Mouse (Mus musculus) retina, adult 2 months (tissue): ENCODE measurements around the gene Psmd2.
"Not testable (repeated sequence)": the region's sequence is repeated elsewhere in the genome, so short reads cannot be mapped to it uniquely, and the experiment has no call there.

Experiments used
- DNase-seq: peaks from one replicate; pipeline ENCODE4 v3.0.0-alpha.2; 2012; ENCODE audit warnings: low read depth, low spot score

Gene Psmd2

DNA sequence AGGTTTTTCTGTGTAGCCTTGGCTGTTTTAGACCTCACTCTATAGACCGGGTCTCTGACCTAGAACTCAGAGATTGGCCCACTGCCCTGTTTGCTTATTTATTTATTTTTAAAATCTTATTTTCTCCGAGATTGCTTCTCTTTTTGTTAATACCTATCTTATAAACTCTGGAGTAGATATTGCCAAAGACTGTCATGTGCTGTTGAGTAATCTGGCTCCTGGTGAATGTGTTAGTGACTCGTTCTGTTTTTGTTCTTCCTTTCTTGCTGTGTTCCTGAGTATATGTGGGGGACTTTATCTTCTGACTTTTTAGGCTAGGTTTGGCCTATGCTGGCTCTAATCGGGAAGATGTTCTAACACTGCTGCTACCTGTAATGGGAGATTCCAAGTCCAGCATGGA is 6.2 kb downstream of the Psmd2 start:
- DNase-seq, result no peak

DNA sequence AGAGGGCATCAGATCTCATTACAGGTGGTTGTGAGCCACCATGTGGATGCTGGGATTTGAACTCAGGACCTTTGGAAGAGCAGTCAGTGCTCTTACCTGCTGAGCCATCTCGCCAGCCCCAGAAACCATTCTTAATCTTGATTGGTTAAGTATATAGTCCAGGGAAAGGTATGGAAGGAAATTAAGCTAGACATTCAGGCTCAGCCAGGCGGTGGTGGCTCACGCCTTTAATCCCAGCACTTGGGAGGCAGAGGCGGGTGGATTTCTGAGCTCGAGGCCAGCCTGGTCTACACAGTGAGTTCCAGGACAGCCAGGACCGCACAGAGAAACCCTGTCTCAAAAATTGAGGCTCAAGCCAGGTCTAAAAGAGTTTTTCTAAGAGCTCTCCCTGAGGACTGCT is 16.6 kb downstream of the Psmd2 start, which contains the start of gene Eif4g1:
Gene Eif4g1 (plus strand): TSS at position 301 of the 400 bp plus-strand sequence.
- DNase-seq, result not testable (repeated sequence)

DNA sequence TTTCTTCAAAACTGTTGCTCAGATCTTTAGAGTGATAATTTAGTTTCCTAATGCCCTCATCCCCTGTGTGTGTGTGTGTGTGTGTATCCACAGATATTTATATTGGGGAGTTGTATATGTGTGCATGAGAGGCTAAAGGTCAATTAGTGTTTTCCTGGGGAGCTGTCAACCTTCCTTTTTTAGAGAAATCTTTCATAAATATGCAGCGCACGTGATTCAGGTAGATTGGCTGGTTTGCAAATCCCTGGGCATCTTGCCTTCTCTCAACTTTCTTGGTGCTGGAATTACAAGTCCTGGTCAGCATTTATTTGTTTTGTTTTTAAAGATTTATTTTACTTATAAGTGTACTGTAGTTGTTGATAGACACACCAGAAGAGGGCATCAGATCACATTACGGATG is 18.8 kb downstream of the Psmd2 start:
- DNase-seq, result no peak

DNA sequence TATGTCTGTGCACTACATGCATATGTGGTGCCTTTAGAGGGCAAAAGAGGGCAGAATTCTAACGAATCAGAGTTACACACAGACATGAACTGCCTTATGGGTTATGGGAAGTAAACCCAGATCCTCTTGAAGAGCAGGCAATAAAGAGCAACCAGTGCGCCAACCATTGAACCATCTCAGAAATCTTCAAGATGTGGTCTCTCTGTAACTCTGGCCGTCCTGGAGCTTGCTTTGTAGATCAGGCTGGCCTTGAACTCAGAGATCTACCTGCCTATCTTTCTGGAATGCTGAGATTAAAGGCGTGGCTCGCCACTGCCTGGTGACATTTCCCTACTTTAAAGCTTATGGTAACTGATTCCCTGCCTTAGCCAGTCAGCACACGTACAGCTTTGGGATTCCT is 20.4 kb downstream of the Psmd2 start:
- no peak for DNase-seq

DNA sequence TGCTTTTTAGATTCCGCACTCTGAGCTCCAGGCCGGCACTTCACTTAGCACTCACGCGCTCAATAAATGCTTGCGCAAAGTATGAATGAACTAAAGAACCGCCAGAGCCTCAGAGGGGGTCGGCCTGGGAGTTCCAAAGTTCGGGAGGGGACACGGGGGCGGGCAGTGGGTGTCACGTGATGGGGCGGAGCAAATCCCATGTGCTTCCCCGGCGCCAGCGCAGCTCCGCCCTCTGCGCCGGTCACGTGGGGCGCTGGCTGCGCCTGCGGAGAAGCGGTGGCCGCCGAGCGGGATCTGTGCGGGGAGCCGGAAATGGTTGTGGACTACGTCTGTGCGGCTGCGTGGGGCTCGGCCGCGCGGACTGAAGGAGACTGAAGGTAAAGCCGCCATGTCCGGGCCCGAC is 21.0 kb downstream of the Psmd2 start:
- peak; percentile 79 for DNase-seq

DNA sequence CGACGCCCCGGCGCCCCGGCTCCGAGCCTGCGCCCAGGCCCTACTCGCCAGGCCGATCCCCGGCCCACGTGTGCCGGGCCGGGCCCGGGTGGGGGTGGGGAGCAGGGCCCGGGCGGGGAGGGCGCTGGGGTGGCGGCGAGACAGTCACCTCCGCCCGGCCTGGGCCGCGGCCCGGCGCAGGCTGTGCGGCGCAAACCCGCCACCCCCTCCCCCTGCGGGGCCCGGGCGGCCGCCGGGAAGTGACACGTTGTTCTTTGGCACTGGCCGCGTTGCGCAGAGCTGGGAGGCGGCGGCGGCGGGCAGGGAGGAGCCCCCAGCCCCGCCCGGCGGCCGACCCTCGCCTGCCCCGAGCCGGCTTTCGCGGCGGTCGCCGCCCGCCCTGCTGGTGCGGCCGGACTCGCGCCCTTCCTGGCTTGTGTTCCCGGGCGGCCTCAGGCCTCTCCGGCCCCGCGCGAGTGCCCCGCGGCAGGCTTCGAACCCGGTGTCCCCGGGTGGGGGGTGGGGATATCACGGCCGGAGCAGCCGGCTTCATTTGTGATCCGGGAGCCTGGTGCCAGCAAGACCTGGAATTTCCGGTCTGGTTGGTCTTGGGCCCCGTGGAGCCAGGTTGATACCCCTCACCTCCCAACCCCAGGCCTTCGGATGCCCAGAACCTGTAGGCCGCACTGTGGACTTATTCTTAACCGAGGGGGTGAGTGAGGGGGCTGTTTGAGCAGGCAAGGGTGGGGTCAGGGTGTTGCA is 21.7 kb downstream of the Psmd2 start:
- no peak for DNase-seq

DNA sequence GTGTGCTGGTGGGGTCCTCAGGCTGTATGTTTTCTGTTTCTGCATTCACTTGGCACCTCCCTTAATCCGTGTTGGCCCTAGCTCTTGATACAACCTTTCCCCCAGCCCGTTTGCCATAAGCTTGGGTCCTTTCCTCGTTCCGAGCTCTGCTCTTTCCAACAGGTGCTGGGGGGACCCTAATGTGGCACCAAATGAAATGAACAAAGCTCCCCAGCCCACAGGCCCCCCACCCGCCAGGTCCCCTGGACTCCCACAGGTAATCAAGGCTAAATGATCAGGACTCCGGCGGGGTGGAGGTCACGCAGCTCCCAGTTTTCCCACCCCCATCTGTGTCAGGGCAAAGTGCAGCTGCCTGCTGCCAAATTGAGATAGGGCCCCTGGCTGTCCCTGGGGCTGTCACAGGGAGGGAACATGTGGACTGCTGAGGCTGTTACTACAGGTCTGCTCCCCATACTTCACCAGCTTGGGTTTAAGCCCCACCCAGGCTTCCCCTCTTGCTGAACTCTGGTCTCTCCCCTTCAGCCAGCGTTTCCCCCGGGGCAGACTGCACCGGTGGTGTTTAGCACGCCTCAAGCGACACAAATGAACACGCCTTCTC is 22.4 kb downstream of the Psmd2 start:
- DNase-seq, result no peak

DNA sequence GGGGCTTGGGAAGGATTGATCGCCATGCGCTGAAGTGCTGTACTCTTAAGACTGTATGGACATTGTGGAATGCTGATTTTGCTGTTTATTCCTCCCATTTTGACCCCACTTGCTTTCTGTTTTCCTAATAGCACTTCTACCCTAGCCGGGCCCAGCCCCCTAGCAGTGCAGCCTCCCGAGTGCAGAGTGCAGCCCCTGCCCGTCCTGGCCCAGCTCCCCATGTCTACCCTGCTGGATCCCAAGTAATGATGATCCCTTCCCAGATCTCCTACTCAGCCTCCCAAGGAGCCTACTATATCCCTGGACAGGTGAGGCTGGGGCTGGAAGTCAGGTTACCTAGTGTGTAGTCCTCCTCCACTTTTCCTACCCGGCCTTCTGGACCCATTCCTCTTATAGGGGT is 23.8 kb downstream of the Psmd2 start:
- DNase-seq, result no peak

DNA sequence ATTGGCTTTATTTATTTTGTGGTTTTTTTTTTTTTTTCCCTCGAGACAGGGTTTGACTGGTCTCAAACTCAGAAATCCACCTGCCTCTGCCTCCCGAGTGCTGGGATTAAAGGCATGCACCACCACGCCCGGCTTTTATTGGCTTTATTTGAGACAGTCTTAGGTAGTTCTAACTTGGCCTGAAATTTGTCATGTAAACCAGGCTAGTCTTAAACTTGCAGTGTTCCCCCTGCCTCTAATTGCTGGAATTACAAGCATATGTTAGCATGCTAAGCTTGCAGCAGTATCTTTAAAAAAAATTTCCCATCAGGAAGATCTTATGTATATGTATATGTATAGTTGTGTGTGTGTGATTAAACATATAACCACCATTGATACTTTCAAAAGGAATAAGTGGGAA is 25.2 kb downstream of the Psmd2 start:
- DNase-seq, result no peak

DNA sequence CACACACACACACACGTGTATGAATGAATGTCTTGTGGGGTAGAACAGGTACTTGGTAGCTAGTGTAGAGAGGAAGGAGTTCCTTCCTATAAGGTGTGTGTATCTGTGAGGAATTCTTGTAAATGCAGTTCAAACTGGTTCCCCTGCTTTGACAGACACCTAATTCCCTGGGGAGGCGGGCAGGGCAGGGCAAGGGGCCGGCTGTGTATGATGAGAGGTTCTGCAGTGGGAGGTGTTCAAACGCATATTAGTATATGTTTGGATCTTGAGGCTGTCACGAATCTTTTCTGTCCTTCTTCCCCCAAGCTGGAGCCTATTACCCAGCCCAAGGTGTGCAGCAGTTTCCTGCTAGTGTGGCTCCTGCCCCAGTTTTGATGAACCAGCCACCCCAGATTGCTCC is 25.9 kb downstream of the Psmd2 start:
- DNase-seq, result no peak

DNA sequence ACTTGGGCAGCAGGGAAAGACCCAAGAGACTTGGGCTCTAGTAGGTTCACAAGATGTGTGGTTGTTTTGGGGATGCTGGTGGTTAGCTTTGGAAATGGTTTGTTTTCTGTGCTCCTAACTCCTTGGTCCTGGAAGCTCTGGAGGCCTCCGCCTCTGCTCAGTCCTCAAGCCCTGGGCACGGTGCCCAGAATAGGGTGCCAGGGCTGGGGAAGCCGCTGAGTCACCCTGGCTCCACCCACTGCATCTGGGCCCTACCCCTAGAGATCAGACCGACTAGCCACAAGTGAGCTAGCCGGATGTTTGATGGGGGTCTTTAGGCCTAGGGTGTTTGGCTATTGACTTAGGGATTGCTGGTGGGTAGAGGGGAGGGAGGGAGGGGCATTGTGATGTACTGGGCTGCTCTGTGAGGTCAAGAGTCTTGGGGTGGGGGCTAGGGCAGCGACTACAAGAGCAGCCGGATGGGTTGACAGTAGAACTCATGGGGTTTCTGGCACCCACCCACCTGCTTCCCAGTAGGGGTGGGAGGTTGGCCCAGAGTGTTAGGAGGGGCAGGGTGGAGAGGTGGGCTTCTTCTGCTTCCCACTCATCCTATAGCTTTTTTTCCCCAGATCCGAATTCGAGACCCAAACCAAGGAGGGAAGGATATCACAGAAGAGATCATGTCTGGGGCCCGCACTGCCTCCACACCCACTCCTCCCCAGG is 26.7 kb downstream of the Psmd2 start:
- DNase-seq, result no peak

DNA sequence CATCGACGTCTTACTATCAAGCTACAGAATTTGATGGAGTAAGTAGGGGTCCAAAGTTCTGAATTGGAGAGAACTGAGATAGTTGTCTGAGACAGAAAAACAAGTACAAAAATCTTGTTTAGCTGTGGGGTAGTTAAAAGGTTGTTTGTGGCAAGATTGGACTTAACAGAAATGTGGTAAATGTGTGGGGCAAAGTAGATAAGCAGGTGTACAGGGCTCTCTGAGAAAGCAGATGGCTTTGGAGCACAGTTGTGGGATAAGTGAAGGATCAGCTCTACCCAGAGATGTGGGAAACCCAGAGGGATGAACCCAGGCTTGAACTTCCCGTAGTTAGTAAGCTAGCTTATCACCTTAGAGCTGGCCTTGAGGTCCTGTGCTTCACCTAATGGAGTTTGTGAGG is 39.3 kb downstream of the Psmd2 start:
- DNase-seq, result no peak

DNA sequence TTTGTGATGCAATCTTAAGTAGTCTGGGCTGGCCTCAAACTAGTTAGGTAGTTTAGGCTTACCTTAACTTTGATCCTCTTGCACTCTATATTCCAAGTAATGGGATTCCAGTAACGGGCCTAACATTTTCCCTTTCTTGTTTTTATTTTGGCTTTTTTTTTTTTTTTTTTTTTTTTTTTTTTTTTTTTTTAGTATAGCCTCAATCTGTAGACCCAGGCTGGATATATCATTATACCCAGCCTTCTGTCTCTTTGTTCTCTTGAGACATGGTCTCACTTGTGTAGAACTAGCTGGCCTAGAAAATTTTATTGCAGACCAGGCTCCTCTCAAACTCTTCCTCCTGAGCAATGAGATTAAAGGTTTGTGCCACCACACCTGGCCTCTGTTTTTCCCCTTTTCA is 40.2 kb downstream of the Psmd2 start:
- DNase-seq, result no peak

DNA sequence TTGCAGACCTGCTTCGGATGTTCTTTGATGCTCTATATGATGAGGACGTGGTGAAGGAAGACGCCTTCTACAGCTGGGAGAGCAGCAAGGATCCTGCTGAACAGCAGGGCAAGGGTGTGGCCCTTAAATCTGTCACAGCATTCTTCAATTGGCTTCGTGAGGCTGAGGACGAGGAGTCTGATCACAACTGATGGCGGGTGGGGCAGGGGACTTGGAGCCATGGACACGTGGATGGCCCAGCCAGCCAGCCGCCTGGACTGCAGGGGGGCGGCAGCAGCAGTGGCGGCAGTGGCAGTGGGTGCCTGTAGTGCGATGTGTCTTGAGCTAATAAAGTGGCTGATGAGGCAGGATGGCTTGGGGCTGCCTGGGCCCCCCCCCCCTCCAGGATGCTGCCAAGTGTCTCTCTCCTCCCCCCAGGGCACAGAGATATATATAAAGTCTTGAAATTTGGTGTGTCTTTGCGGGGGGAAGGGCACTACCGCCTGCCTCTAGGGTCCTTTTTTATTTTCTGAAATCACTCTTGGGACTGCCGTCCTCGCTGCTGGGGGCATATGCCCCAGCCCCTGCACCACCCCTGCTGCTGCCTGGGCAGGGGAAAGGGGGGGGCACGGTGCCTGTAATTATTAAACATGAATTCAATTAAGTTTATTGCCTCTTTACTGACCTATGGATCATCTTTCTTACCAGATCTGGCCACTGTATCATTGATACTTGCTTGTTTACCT is 41.0 kb downstream of the Psmd2 start:
- DNase-seq, result no peak

DNA sequence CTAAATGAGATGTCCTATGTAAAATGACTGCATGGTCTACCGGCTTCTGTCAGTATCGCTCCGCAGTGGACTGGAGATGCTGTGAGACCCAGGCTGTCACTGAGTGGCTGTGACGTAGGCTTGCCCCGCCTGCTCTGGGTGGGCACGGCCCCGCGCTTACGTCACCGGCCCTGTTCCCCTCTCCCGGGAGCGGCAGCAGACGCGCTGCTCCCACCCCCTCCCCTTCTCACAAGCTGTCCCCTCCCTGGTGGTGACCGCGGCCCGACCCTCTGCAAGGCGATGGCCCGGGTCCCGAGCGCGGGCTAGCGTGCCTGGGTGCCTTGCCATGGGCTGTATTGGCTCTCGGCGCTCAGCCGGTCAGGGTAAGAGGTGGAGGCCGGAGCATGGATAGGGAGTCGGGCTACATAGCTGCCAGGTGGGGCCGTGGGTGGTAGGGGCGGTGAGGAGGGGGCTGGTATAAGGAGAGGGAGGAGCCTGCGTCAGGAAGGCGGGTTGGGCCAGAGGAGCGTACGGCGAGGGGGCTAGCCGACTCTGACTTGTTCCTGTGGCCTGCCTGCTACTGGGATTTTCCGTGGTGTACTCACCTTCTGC is 41.8 kb downstream of the Psmd2 start, which contains the start of gene Fam131a:
Gene Fam131a (plus strand): TSS at position 131 of the 591 bp plus-strand sequence.
- no peak for DNase-seq

DNA sequence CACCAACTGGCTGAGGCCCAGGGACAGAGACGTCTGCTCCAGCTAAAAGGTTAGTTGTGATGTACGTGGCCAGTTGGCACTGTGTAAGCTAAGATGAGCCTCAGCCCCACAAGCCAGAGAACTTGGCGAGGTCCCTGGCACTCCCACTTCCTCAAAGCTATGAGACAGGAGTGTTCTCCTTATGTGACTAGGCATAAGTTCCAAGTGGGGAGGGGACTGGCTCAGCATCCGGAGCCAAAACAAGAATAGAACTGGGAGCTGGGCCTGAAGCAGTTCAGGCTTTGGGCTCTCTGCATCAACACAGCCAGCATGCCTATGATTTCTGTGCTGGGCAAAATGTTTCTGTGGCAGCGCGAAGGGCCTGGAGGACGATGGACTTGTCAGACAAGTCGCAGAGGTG is 43.3 kb downstream of the Psmd2 start:
- DNase-seq, result no peak

DNA sequence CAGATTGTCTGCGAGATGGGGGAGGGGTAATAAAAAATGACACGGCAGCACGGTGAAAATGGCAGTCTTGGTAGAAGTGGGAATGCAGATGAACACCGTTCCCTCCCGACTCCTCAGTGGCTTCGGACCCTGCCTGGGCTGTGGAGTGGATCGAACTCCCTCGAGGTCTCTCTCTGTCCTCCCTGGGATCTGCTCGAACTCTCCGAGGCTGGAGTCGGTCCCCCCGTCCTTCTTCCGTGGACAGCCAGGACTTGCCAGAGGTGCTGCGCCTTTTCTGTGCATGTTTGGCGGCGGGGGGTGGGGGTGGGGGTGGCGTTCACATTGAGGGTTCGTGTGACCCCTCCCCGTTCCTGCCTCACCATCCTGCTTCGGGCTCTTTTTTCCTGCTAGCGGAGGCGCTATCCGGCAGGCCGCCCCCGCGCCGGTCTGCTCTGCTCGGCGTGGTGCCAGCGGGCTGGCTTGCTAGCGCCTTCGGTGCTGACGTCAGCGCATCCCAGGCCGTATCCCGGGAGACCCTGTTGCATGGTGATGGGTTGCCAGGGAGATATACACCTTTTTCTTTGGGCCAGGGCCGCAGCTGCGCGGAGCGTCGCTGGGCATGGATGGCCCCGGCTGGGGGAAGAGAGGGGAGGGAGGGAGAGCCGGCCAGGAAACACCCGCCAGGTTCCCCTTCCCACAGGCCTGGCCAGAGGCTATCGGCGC is 44.3 kb downstream of the Psmd2 start:
- no peak for DNase-seq

DNA sequence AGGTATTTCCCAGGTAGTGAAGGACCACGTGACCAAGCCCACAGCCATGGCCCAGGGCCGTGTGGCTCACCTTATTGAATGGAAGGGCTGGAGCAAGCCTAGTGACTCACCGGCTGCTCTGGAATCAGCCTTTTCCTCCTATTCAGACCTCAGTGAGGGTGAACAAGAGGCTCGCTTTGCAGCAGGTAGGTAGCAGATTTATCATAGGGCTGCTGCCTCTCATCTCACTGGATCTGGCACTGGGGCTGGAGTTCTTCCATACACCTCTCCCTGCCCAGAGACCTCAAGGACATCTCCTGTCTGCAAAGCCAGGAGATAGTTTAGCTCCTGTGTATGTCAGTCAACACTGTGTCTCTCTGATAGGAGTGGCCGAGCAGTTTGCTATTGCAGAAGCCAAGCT is 47.8 kb downstream of the Psmd2 start:
- DNase-seq, result no peak

DNA sequence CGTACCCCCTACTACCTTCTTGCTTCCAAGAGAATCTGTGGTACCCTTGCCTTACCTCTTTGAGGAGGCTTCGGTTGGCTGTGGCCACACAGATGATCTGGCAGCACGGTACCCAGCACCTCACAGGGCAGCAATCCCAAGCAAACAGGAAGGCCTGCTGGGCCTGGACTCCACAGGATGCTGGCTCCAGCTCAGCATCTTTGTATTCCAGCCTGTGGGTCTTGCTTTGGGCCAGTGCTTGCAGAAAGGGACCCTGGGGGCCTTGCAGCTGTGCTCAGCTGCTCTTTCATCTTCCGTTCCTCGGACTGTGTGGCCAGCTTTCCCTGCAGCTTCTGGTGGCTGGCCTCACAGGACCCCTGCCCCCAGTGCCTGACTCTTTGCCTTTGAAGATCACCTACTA is 48.6 kb downstream of the Psmd2 start:
- no peak for DNase-seq

DNA sequence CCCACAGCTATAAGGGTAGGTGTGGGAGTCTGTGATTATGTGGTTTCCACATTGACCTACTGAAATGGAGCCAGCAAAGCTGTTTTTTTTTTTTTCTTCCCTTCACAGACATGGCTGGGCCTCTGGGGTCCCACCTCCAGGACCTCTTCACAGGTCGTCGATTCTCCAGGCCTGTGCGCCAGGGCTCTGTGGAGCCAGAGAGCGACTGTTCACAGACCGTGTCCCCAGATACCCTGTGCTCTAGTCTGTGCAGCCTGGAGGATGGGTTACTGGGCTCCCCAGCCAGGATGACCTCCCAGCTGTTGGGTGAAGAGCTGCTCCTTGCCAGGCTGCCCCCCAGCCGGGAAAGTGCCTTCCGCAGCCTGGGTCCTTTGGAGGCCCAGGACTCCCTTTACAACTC is 49.9 kb downstream of the Psmd2 start:
- DNase-seq, result no peak
